Comparison of ENCODE assay signal across 9 mouse cellular contexts in genomic region chr11:94866176-94866967, GRCm38 (mm10).
DNase-seq lines count a peak whose midpoint lies in the region; ATAC-seq and TF ChIP-seq lines count a peak whose summit lies in the region.
"Had no signal": no experiment of that assay in that cellular context is flagged by ENCODE, and none has a peak within 500 bp of the region (broad histone marks: within the 10 kb centered on the region; RNA-seq: fewer than 3 reads in every experiment).

No protein-coding gene starts in this region.

- no peak overlapping the region for H3K27ac ChIP-seq in cortical plate, adult 2 months (ENCODE audit: insufficient read depth, low read length)
- H3K27ac ChIP-seq in intestine, postnatal 0 days (ENCODE audit: low read depth, low read length) = no peak overlapping the region
- no peak overlapping the region for H3K27ac ChIP-seq in neural tube, embryonic 11.5 days (ENCODE audit: low read depth, low read length)

- H3K9ac ChIP-seq in intestine, postnatal 0 days (ENCODE audit: low read depth, low read length) = no peak overlapping the region
- H3K9ac ChIP-seq in neural tube, embryonic 11.5 days (ENCODE audit: low read length) = no peak overlapping the region

- no peaks in the 10 kb centered on the region for H3K4me1 ChIP-seq in cortical plate, adult 2 months (ENCODE audit: control insufficient read depth, insufficient read depth, low read length)
- no peaks in the 10 kb centered on the region for H3K4me1 ChIP-seq in intestine, postnatal 0 days (replicated peaks; ENCODE audit: control insufficient read depth, insufficient read depth, low read length)
- no peaks in the 10 kb centered on the region for H3K4me1 ChIP-seq in neural tube, embryonic 11.5 days (ENCODE audit: control insufficient read depth, insufficient read depth, low read length)

- no peak overlapping the region for H3K4me2 ChIP-seq in intestine, postnatal 0 days (replicated peaks; ENCODE audit: low read depth)
- no peak overlapping the region for H3K4me2 ChIP-seq in neural tube, embryonic 11.5 days (ENCODE audit: low read depth)

- intact Hi-C loops in left cerebral cortex, postnatal 36 days (cut with DNase I) = loop anchor here (1.0 kb wide), 1 partner anchor 70 kb away; the partner anchor contains the start of gene Col1a1

- TF ChIP-seq CTCF in cortical plate, adult 2 months (IDR thresholded peaks at IDR 0.05; ENCODE audit: extremely low read depth, insufficient read depth, low read length) = peak; percentile 72
- peak; percentile 94 for TF ChIP-seq CTCF in intestine, postnatal 0 days (IDR thresholded peaks at IDR 0.05; ENCODE audit: low read depth)

- no peaks in the 10 kb centered on the region for H3K27me3 ChIP-seq in intestine, postnatal 0 days (replicated peaks; ENCODE audit: control insufficient read depth, insufficient read depth, low read length)
- no peaks in the 10 kb centered on the region for H3K27me3 ChIP-seq in neural tube, embryonic 11.5 days (ENCODE audit: control insufficient read depth, insufficient read depth, low read length)

- TF ChIP-seq POLR2A in cortical plate, adult 2 months (IDR thresholded peaks at IDR 0.05; ENCODE audit: extremely low read depth, insufficient read depth, low read length) = no peak

- DNase-seq in 3134 (ENCODE audit: extremely low read depth, insufficient read length, low spot score) = peak; percentile 49
- DNase-seq in ZHBTc4 (ENCODE audit: low read depth, low spot score) = peak; percentile 84
- DNase-seq in gastrocnemius, postnatal 10 days = peak; percentile 87
- peak; percentile 48 to 58 for DNase-seq in left cerebral cortex, postnatal 36 days (ENCODE audit: low spot score in 2 of 2)
- peak; percentile 80 for DNase-seq in neural tube, embryonic 11.5 days (ENCODE audit: low spot score)
- peak; percentile 89 for DNase-seq in testis, postnatal 10 days (ENCODE audit: low spot score)

- H3K4me3 ChIP-seq in cortical plate, adult 2 months (ENCODE audit: insufficient read depth, low read length) = no peak overlapping the region
- H3K4me3 ChIP-seq in intestine, postnatal 0 days (ENCODE audit: low read depth, low read length) = no peak overlapping the region
- no peak overlapping the region for H3K4me3 ChIP-seq in neural tube, embryonic 11.5 days (ENCODE audit: low read depth, low read length)
- H3K4me3 ChIP-seq: erythroblast, embryonic 14.5 days had no signal

- WGBS in intestine, postnatal 0 days = 17% methylated on average over 9 of the region's 9 CpGs
- 12% methylated on average over 8 of the region's 9 CpGs for WGBS in neural tube, embryonic 11.5 days

- H3K36me3 ChIP-seq in intestine, postnatal 0 days (ENCODE audit: control insufficient read depth, insufficient read depth) = no peaks in the 10 kb centered on the region
- no peaks in the 10 kb centered on the region for H3K36me3 ChIP-seq in neural tube, embryonic 11.5 days (ENCODE audit: control insufficient read depth, insufficient read depth, low read length)

- no peaks in the 10 kb centered on the region for H3K9me3 ChIP-seq in intestine, postnatal 0 days (ENCODE audit: control insufficient read depth)
- H3K9me3 ChIP-seq in neural tube, embryonic 11.5 days (ENCODE audit: control insufficient read depth, low read length) = no peaks in the 10 kb centered on the region

- 0 out of 2 replicates have a peak, but pooled peaks have one; percentile 32 for ATAC-seq in intestine, postnatal 0 days
- peak; percentile 35; the same call in 1 of the 2 replicates for ATAC-seq in neural tube, embryonic 11.5 days (ENCODE audit: insufficient read depth, low FRiP score, low TSS enrichment)
